Mouse (Mus musculus) kidney, embryonic 16.5 days (tissue): Measurements from ENCODE around the gene Eef1g. TPM values are rescaled to one million over a fixed set of nuclear protein-coding genes. Genes with fewer than 3 reads are reported as not detected.
"Not testable (repeated sequence)": the region's sequence is repeated elsewhere in the genome, so short reads cannot be mapped to it uniquely, and the experiment has no call there.

ENCODE experiments used
- ATAC-seq: fragments of 200-750 bp; cut with Nextera tagmentation; 2 replicates; pipeline ENCODE4 v1.8.0; 2017; ENCODE audit warnings: moderate TSS enrichment; ENCODE audit not compliant: low FRiP score, low TSS enrichment
- H3K27ac ChIP-seq: fragments of 300-500 bp; sonication (generic); 2 replicates; pipeline ENCODE4 v1.5.1; 2014; ENCODE audit warnings: low read length
- H3K27me3 ChIP-seq: fragments of 300-500 bp; sonication (generic); 2 replicates; pipeline ENCODE4 v1.6.1; 2014; ENCODE audit warnings: low read length, control low read depth, mixed read lengths; ENCODE audit not compliant: insufficient read depth
- H3K36me3 ChIP-seq: fragments of 300-500 bp; sonication (generic); 2 replicates; pipeline ENCODE4 v1.6.1; 2014; ENCODE audit warnings: low read length, control low read depth, mixed read lengths; ENCODE audit not compliant: insufficient read depth
- H3K4me1 ChIP-seq: fragments of 300-500 bp; sonication (generic); 2 replicates; pipeline ENCODE4 v1.6.1; 2014; ENCODE audit warnings: low read length, control low read depth, mixed read lengths; ENCODE audit not compliant: insufficient read depth
- H3K4me2 ChIP-seq: fragments of 300-500 bp; sonication (generic); replicated peaks from 2 replicates; pipeline ENCODE4 v1.6.1; 2014; ENCODE audit warnings: low read depth, low read length
- H3K4me3 ChIP-seq: fragments of 300-500 bp; sonication (generic); 2 replicates; pipeline ENCODE4 v1.5.1; 2014; ENCODE audit warnings: mild to moderate bottlenecking, low read length
- H3K9ac ChIP-seq: fragments of 300-500 bp; sonication (generic); replicated peaks from 2 replicates; pipeline ENCODE4 v1.6.1; 2014; ENCODE audit warnings: low read length
- H3K9me3 ChIP-seq: fragments of 300-500 bp; sonication (generic); 2 replicates; pipeline ENCODE4 v1.6.1; 2016; ENCODE audit warnings: low read length, control low read depth
- WGBS: fragments of 180-500 bp; shearing (Covaris S2); extraction: QIAGEN DNeasy Blood & Tissue Kit; methylation state at CpG from one replicate; pipeline ENCODE4 v1.1.7; 2014; 5-methylcytosine and 5-hydroxymethylcytosine counted together
- polyA plus RNA-seq: library from polyadenylated mRNA; unstranded; fragments of >200 nt; fragmentation: Nextera tagmentation; extraction: Ambion mirVana; gene quantifications from 2 replicates; pipeline ENCODE4 v1.2.1, GENCODE M21; 2015

Gene Eef1g
- polyA plus RNA-seq, 1 experiment from 2014 or later = 455 TPM

GRCm38 (mm10) chr19:8965771-8966170 is 1.1 kb upstream of the Eef1g start:
- H3K4me2 ChIP-seq = peak overlapping the region; percentile 89
- no peak for ATAC-seq
- H3K27ac ChIP-seq = peak overlapping the region; percentile 98
- H3K27me3 ChIP-seq = no peaks in the 10 kb centered on the region
- H3K36me3 ChIP-seq = peaks cover 65% of the 10 kb centered on the region
- peaks cover 23% of the 10 kb centered on the region for H3K4me1 ChIP-seq
- H3K9ac ChIP-seq = peak overlapping the region; percentile 84
- H3K4me3 ChIP-seq = peak overlapping the region; percentile 98
- WGBS = 80% methylated on average over 8 of the region's 8 CpGs
- H3K9me3 ChIP-seq = no peaks in the 10 kb centered on the region

- 23% methylated on average over 5 of the region's 5 CpGs for WGBS
These were observed 647 bp upstream of the Eef1g start for GRCm38 (mm10) chr19:8966198-8966589.

GRCm38 (mm10) chr19:8967373-8967743 is 517 bp downstream of the Eef1g start:
- Histone ChIP-seq H3K9me3 (no peaks in the 10 kb centered on the region), H3K27ac (peak overlapping the region; percentile 78), H3K4me1 (peaks cover 23% of the 10 kb centered on the region), H3K27me3 (no peaks in the 10 kb centered on the region), H3K9ac (peak overlapping the region; percentile 97), H3K36me3 (peaks cover 70% of the 10 kb centered on the region), H3K4me3 (peak overlapping the region; percentile 98), H3K4me2 (peak overlapping the region; percentile 89)
- under 1% methylated on average over 8 of the region's 8 CpGs for WGBS
- ATAC-seq = no peak

More at GRCm38 (mm10) chr19:8966198-8966589, 647 bp upstream of the Eef1g start:
- peaks cover 23% of the 10 kb centered on the region for H3K4me1 ChIP-seq
- no peaks in the 10 kb centered on the region for H3K9me3 ChIP-seq
- ATAC-seq = no peak
- H3K27me3 ChIP-seq = no peaks in the 10 kb centered on the region
- H3K4me3 ChIP-seq = peak overlapping the region; percentile 98
- H3K27ac ChIP-seq = peak overlapping the region; percentile 98
- H3K36me3 ChIP-seq = peaks cover 67% of the 10 kb centered on the region
- H3K9ac ChIP-seq = peak overlapping the region; percentile 84
- H3K4me2 ChIP-seq = peak overlapping the region; percentile 89

DNA sequence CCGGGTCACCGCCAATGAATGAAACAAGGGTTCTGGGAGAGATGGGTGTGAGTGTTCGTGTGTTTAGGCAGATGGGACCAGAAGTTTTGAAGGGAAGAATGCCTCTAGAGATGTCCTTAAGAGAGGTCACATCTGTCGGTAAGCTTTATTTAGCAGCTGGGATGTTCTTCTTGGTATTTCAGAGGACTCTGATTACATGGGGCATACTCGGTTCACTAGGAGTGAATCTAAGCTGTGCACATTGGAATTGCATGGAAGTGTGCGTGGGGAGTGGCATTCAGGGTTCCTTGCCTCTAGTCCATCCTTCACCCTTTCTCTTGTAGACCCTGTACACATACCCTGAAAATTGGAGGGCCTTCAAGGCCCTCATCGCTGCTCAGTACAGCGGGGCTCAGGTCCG is 1.1 kb downstream of the Eef1g start:
- no peak for ATAC-seq
- Histone ChIP-seq H3K27ac (peak overlapping the region; percentile 78), H3K4me1 (peaks cover 23% of the 10 kb centered on the region), H3K4me2 (peak overlapping the region; percentile 89), H3K9me3 (no peaks in the 10 kb centered on the region), H3K27me3 (no peaks in the 10 kb centered on the region), H3K9ac (peak overlapping the region; percentile 97), H3K4me3 (peak overlapping the region; percentile 98), H3K36me3 (peaks cover 70% of the 10 kb centered on the region)
- WGBS = 6% methylated on average over 9 of the region's 9 CpGs

DNA sequence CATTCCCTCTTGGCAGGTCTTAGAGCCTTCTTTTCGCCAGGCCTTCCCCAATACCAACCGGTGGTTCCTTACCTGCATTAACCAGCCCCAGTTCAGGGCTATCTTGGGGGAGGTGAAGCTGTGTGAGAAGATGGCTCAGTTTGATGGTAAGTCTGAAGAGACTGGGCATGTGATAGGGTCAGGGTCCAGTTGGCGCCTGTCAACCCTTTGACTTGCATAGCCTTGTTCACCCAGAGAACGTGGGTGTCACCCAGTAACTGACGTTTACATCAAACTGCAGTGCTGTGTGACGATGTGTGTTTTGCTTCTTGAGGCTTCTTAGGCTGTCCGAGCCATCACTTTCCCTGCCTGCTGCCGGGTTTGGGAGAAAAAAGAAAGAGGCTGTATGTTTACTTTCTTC is 5.7 kb downstream of the Eef1g start:
- not testable (repeated sequence) for H3K4me3 ChIP-seq, H3K27me3 ChIP-seq, H3K27ac ChIP-seq, H3K9me3 ChIP-seq, ATAC-seq, H3K9ac ChIP-seq, H3K4me2 ChIP-seq
- Histone ChIP-seq H3K4me1 (peaks cover 18% of the 10 kb centered on the region), H3K36me3 (peaks cover 86% of the 10 kb centered on the region)
- WGBS = 85% methylated on average over 8 of the region's 8 CpGs

DNA sequence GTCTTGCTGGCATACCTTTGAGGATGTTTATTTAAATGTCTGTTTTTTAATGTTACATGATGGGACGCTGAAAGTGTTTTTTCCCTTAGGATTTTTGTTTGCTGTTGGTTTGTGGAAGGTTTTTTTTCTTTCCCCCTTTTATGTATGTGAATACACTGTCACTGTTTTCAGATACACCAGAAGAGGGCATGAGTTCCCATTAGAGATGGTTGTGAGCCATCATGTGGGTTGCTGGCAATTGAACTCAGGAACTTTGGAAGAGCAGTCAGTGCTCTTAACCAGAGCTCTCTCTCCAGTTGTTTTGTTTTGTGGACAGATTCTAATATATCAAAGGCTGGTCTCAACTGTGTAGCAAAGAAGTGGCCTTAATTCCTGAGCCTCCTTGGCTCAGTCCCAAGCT is 7.8 kb downstream of the Eef1g start:
- Histone ChIP-seq H3K27ac (no peak overlapping the region), H3K4me3 (no peak overlapping the region), H3K9ac (no peak overlapping the region), H3K4me1 (0 out of 2 replicates have a peak, but pooled peaks cover 4% of the 10 kb centered on the region), H3K4me2 (no peak overlapping the region), H3K27me3 (no peaks in the 10 kb centered on the region), H3K36me3 (peaks cover 95% of the 10 kb centered on the region), H3K9me3 (no peaks in the 10 kb centered on the region)
- no peak for ATAC-seq
- 67% methylated on average over 1 of the region's 1 CpGs for WGBS

DNA sequence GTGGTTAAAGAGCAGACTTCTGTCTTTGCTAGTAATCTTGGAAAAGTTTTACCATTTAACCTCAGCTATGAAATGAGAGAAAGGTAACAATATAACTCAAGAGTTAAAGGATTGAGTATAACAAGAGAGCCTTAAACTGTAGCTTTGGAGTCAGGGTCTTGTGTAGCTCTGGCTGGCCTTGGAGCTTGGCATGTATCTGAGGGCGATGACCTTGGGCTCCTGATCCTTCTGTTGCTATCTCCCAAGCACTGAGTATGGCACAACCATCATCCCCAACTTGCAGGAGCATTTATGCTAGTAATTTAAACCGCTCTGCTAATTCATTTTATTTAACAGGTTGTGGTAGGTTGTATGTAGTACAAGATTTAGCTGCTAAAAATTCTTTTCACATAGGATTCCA is 8.7 kb downstream of the Eef1g start:
- Histone ChIP-seq H3K4me3 (no peak overlapping the region), H3K4me1 (0 out of 2 replicates have a peak, but pooled peaks cover 4% of the 10 kb centered on the region), H3K4me2 (no peak overlapping the region), H3K27ac (no peak overlapping the region), H3K36me3 (peaks cover 93% of the 10 kb centered on the region), H3K9ac (no peak overlapping the region; the same call in 1 of the 2 replicates), H3K9me3 (no peaks in the 10 kb centered on the region), H3K27me3 (no peaks in the 10 kb centered on the region)
- WGBS = 88% methylated on average over 2 of the region's 2 CpGs
- ATAC-seq = no peak

DNA sequence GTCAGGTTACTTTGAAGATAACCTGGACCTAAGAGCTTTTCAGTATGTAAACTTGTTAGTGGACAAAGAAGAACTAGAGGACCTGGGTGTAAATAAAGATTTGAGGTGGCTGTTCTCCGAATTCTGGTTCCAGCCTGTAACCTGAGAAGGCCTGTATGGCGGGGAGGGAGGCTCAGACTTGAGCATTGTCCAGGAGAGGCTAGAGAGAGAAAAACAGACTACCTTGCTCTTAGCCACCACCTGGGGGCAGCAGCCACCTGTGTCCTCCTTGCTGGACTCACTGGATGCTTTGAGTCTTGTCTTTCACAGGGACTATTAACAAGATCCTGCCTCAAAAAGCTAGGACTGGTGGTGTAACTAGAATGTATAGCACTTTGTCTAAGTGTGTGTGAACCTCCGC is 9.7 kb downstream of the Eef1g start:
- no peaks in the 10 kb centered on the region for H3K27me3 ChIP-seq

GRCm38 (mm10) chr19:8980771-8981170 is 13.9 kb downstream of the Eef1g start:
- no peak overlapping the region for H3K4me3 ChIP-seq
- H3K27me3 ChIP-seq = no peaks in the 10 kb centered on the region
- no peak overlapping the region for H3K27ac ChIP-seq
- 64% methylated on average over 5 of the region's 5 CpGs for WGBS
- no peak overlapping the region for H3K9ac ChIP-seq
- no peak overlapping the region for H3K4me2 ChIP-seq
- no peak for ATAC-seq
- H3K4me1 ChIP-seq = peaks cover 19% of the 10 kb centered on the region
- no peaks in the 10 kb centered on the region for H3K9me3 ChIP-seq
- peaks cover 45% of the 10 kb centered on the region for H3K36me3 ChIP-seq

More for the DNA sequence above, 9.7 kb downstream of the Eef1g start:
- H3K27ac ChIP-seq = peak overlapping the region; percentile 28; the same call in 1 of the 2 replicates
- H3K4me2 ChIP-seq = no peak overlapping the region
- 33% methylated on average over 3 of the region's 3 CpGs for WGBS
- no peaks in the 10 kb centered on the region for H3K9me3 ChIP-seq
- H3K9ac ChIP-seq = no peak overlapping the region
- H3K4me1 ChIP-seq = 0 out of 2 replicates have a peak, but pooled peaks cover 4% of the 10 kb centered on the region
- peak; percentile 85 for ATAC-seq
- peaks cover 84% of the 10 kb centered on the region for H3K36me3 ChIP-seq
- H3K4me3 ChIP-seq = no peak overlapping the region

DNA sequence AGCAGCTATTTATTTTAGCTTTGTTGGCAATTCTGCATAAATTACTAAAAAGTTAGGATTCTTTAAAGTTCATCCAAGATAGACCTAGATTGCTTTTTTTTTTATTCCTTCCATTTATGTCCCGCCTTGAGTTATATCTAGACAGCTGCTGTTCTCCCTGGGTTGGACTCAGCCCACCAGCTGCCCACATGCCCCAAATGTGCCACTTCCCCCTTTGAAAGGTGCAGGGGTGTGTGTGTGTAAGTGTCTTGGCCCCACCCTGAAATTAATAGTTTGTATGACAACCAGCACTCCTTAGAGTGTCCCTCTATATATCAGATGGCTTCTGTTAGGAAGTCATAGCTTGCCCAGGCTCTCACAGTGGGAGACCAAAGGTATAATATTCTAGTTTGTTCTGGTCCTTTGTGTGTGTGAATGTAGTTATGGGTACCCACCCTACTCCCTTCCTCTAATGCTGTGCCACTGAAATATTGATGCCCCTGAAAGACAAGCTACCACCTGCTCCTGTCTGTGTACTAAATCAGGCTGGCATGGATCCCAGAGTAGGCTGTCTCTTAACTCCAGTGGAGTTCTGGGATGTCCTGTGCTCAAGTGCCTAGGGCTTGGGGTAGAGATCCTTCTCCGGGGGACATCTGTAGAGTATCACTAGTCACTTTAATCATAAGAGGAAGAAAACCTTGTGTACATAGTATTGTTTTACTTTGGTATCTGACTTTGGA is 14.8 kb downstream of the Eef1g start:
- no peak overlapping the region for H3K27ac ChIP-seq
- H3K4me3 ChIP-seq = no peak overlapping the region
- H3K36me3 ChIP-seq = peaks cover 37% of the 10 kb centered on the region
- H3K27me3 ChIP-seq = no peaks in the 10 kb centered on the region
- ATAC-seq = no peak
- H3K9me3 ChIP-seq = no peaks in the 10 kb centered on the region
- H3K4me2 ChIP-seq = no peak overlapping the region
- 79% methylated on average over 2 of the region's 2 CpGs for WGBS
- H3K4me1 ChIP-seq = peaks cover 16% of the 10 kb centered on the region
- H3K9ac ChIP-seq = no peak overlapping the region
